Mouse (Mus musculus) hindbrain, embryonic 16.5 days (tissue): Measurements from ENCODE around the gene Gm4894. TPM values are rescaled to one million over a fixed set of nuclear protein-coding genes. Genes with fewer than 3 reads are reported as not detected.

Experiments used
- ATAC-seq: fragments of 200-750 bp; cut with Nextera tagmentation; 2 replicates; pipeline ENCODE4 v1.8.0; 2017; ENCODE audit warnings: moderate TSS enrichment, moderate library complexity
- H3K27ac ChIP-seq: fragments of 300-500 bp; sonication (generic); 2 replicates; pipeline ENCODE4 v1.5.1; 2014; ENCODE audit warnings: low read depth, mild to moderate bottlenecking, control low read depth, low read length, moderate library complexity
- H3K27me3 ChIP-seq: fragments of 300-500 bp; sonication (generic); replicated peaks from 2 replicates; pipeline ENCODE4 v1.6.1; 2014; ENCODE audit warnings: low read length; ENCODE audit not compliant: control insufficient read depth, insufficient read depth
- H3K36me3 ChIP-seq: fragments of 300-500 bp; sonication (generic); 2 replicates; pipeline ENCODE4 v1.6.1; 2014; ENCODE audit warnings: mild to moderate bottlenecking, low read length, moderate library complexity, mixed read lengths; ENCODE audit not compliant: control insufficient read depth, insufficient read depth
- H3K4me1 ChIP-seq: fragments of 300-500 bp; sonication (generic); 2 replicates; pipeline ENCODE4 v1.6.1; 2014; ENCODE audit warnings: low read depth, low read length; ENCODE audit not compliant: control insufficient read depth, insufficient read depth
- H3K4me2 ChIP-seq: fragments of 300-500 bp; sonication (generic); 2 replicates; pipeline ENCODE4 v1.6.1; 2014; ENCODE audit warnings: mild to moderate bottlenecking, low read length, control low read depth, moderate library complexity
- H3K4me3 ChIP-seq: fragments of 300-500 bp; sonication (generic); 2 replicates; pipeline ENCODE4 v1.5.1; 2014; ENCODE audit warnings: mild to moderate bottlenecking, low read length, control low read depth, moderate library complexity
- H3K9ac ChIP-seq: fragments of 300-500 bp; sonication (generic); 2 replicates; pipeline ENCODE4 v1.6.1; 2014; ENCODE audit warnings: low read depth, mild to moderate bottlenecking, control low read depth, low read length, moderate library complexity
- H3K9me3 ChIP-seq: fragments of 300-500 bp; sonication (generic); 2 replicates; pipeline ENCODE4 v1.6.1; 2014; ENCODE audit warnings: mild to moderate bottlenecking, low read length, moderate library complexity; ENCODE audit not compliant: control insufficient read depth
- WGBS: fragments of 180-500 bp; shearing (Covaris S2); extraction: QIAGEN DNeasy Blood & Tissue Kit; methylation state at CpG from one replicate; pipeline ENCODE4 v1.1.7; 2014; 5-methylcytosine and 5-hydroxymethylcytosine counted together
- polyA plus RNA-seq: library from polyadenylated mRNA; unstranded; fragments of >200 nt; fragmentation: Nextera tagmentation; extraction: Ambion mirVana; gene quantifications from 2 replicates; pipeline ENCODE4 v1.2.1, GENCODE M21; 2015

Gene Gm4894
- polyA plus RNA-seq, 1 experiment from 2014 or later = not detected

- H3K4me1 ChIP-seq = no peaks in the 10 kb centered on the region
- WGBS = 55% methylated on average over 7 of the region's 7 CpGs
Measured at GRCm38 (mm10) chr9:49268949-49269348, 18.6 kb downstream of the Gm4894 start.

GRCm38 (mm10) chr9:49273566-49273965 lies 23.2 kb downstream of the Gm4894 start:
- Histone ChIP-seq H3K9ac (no peak overlapping the region), H3K4me3 (no peak overlapping the region), H3K4me1 (peaks cover 3% of the 10 kb centered on the region; the same call in 1 of the 2 replicates), H3K27me3 (no peaks in the 10 kb centered on the region), H3K4me2 (no peak overlapping the region), H3K9me3 (no peaks in the 10 kb centered on the region), H3K27ac (no peak overlapping the region), H3K36me3 (no peaks in the 10 kb centered on the region)
- no peak for ATAC-seq
- 23% methylated on average over 7 of the region's 7 CpGs for whole genome bisulfite sequencing

More at GRCm38 (mm10) chr9:49268949-49269348, 18.6 kb downstream of the Gm4894 start:
- Histone ChIP-seq H3K4me2 (no peak overlapping the region), H3K27ac (no peak overlapping the region), H3K27me3 (no peaks in the 10 kb centered on the region), H3K36me3 (no peaks in the 10 kb centered on the region), H3K9me3 (no peaks in the 10 kb centered on the region), H3K9ac (no peak overlapping the region), H3K4me3 (no peak overlapping the region)
- no peak for ATAC-seq

DNA sequence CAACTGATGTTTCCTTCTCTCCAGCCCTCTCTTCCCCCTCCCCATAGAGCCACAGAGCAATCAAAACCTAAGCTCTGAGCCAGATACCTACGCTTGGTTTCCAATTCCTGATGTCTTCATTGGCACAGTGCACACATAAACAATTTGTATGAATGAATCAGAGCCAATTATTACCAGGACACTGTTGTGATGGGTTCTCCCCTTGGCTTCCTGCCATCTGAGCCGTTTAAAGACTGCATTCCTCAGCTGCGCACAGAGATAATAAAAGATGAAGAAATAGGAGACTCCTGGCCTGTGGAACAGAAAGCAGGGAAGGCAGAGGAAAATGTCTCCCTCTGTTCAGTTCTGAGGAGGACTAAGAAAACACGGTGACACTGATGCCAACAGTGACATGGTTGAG lies 25.6 kb downstream of the Gm4894 start:
- peaks cover 3% of the 10 kb centered on the region; the same call in 1 of the 2 replicates for H3K4me1 ChIP-seq
- no peak overlapping the region for H3K4me3 ChIP-seq
- no peak overlapping the region for H3K27ac ChIP-seq
- 22% methylated on average over 4 of the region's 4 CpGs for WGBS
- H3K9me3 ChIP-seq = no peaks in the 10 kb centered on the region
- H3K4me2 ChIP-seq = no peak overlapping the region
- H3K27me3 ChIP-seq = no peaks in the 10 kb centered on the region
- ATAC-seq = no peak; the same call in 1 of the 2 replicates
- H3K36me3 ChIP-seq = no peaks in the 10 kb centered on the region
- no peak overlapping the region for H3K9ac ChIP-seq

- Histone ChIP-seq H3K9me3 (no peaks in the 10 kb centered on the region), H3K27ac (no peak overlapping the region), H3K27me3 (no peaks in the 10 kb centered on the region), H3K9ac (no peak overlapping the region), H3K4me2 (no peak overlapping the region), H3K36me3 (no peaks in the 10 kb centered on the region), H3K4me3 (no peak overlapping the region), H3K4me1 (peaks cover 3% of the 10 kb centered on the region; the same call in 1 of the 2 replicates)
- 86% methylated on average over 11 of the region's 11 CpGs for WGBS
- ATAC-seq = no peak
Measured at GRCm38 (mm10) chr9:49276542-49277334, 26.4 kb downstream of the Gm4894 start.

DNA sequence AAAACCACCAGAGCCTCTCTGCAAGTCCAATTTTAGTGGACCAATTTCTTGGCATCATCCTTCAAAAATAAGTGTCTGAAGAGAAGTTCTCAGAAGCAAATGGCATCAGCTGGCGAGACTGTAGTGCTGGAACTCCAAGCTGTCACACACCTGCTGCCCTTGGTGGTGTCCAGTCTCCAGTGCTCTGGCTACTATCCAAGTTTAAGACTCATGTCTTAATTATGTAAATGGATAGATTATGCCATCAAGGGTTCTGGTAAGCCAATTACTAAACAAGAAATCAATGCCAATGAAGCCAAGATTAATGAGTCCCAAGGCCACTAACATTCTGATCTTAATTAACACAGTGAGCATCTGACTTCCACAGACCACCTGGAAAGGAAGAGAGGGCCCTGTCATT lies 44.8 kb downstream of the Gm4894 start:
- no peak for ATAC-seq
- no peaks in the 10 kb centered on the region for H3K9me3 ChIP-seq
- no peaks in the 10 kb centered on the region for H3K27me3 ChIP-seq
- H3K9ac ChIP-seq = no peak overlapping the region
- 54% methylated on average over 1 of the region's 1 CpGs for WGBS
- no peaks in the 10 kb centered on the region for H3K36me3 ChIP-seq
- H3K4me1 ChIP-seq = no peaks in the 10 kb centered on the region
- no peak overlapping the region for H3K27ac ChIP-seq
- no peak overlapping the region for H3K4me2 ChIP-seq
- H3K4me3 ChIP-seq = no peak overlapping the region

DNA sequence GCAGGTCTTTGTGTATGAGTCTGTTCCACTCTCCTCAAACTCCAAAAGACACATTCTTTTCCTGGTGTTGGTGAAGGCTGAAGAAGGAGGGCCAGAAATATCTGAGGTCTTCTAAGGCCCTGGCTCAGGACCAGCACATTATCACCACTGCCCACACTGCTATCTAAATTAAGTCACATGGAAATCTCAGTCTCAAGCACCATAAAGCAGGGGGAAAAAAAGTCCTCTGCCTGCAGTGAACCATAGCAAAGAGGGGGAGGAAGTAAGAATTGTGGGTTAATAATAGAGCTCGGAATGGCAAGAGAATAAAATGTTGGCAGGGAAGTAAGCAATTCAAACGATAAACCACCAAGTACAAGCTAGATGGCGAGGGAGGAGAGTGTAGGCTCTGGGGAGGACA lies 57.2 kb downstream of the Gm4894 start:
- no peak overlapping the region for H3K4me2 ChIP-seq
- no peak overlapping the region for H3K27ac ChIP-seq
- H3K4me3 ChIP-seq = no peak overlapping the region
- no peak overlapping the region for H3K9ac ChIP-seq
- no peaks in the 10 kb centered on the region for H3K9me3 ChIP-seq
- no peaks in the 10 kb centered on the region for H3K27me3 ChIP-seq
- ATAC-seq = no peak
- WGBS = 70% methylated on average over 3 of the region's 3 CpGs
- H3K4me1 ChIP-seq = no peaks in the 10 kb centered on the region
- H3K36me3 ChIP-seq = no peaks in the 10 kb centered on the region

- Histone ChIP-seq H3K36me3 (no peaks in the 10 kb centered on the region), H3K27ac (no peak overlapping the region), H3K27me3 (no peaks in the 10 kb centered on the region), H3K4me2 (no peak overlapping the region), H3K9ac (no peak overlapping the region), H3K9me3 (no peaks in the 10 kb centered on the region), H3K4me1 (no peaks in the 10 kb centered on the region), H3K4me3 (no peak overlapping the region)
- WGBS = 51% methylated on average over 4 of the region's 4 CpGs
- ATAC-seq = no peak
Measured at GRCm38 (mm10) chr9:49310821-49311220, 60.5 kb downstream of the Gm4894 start.

GRCm38 (mm10) chr9:49318638-49319037 lies 68.3 kb downstream of the Gm4894 start:
- Histone ChIP-seq H3K4me2 (no peak overlapping the region), H3K36me3 (no peaks in the 10 kb centered on the region), H3K9me3 (no peaks in the 10 kb centered on the region), H3K27ac (no peak overlapping the region), H3K4me1 (no peaks in the 10 kb centered on the region), H3K27me3 (no peaks in the 10 kb centered on the region), H3K4me3 (no peak overlapping the region), H3K9ac (no peak overlapping the region)
- ATAC-seq = no peak
